Mouse (Mus musculus) limb, embryonic 14.5 days (tissue): ENCODE data around the gene Spdye4c. TPM values are rescaled to one million over a fixed set of nuclear protein-coding genes. Genes with fewer than 3 reads are reported as not detected.

Experiments used
- ATAC-seq: fragments of 200-750 bp; cut with Nextera tagmentation; 2 replicates; pipeline ENCODE4 v1.8.0; 2017; ENCODE audit warnings: low read depth, moderate number of reproducible peaks, moderate TSS enrichment; ENCODE audit not compliant: low FRiP score
- DNase-seq: peaks from one replicate; pipeline ENCODE4 v3.0.0-alpha.2; 2015; ENCODE audit warnings: low spot score
- H3K27ac ChIP-seq: fragments of 300-500 bp; sonication (generic); replicated peaks from 2 replicates; pipeline ENCODE4 v1.5.1; 2014; ENCODE audit warnings: low read depth, mild to moderate bottlenecking, low read length, moderate library complexity, mixed read lengths
- H3K27me3 ChIP-seq: fragments of 300-500 bp; sonication (generic); 2 replicates; pipeline ENCODE4 v1.6.1; 2014; ENCODE audit warnings: low read length, mixed read lengths; ENCODE audit not compliant: control insufficient read depth, insufficient read depth
- H3K36me3 ChIP-seq: fragments of 300-500 bp; sonication (generic); 2 replicates; pipeline ENCODE4 v1.6.1; 2014; ENCODE audit warnings: mild to moderate bottlenecking, low read length, moderate library complexity, mixed read lengths; ENCODE audit not compliant: control insufficient read depth, insufficient read depth
- H3K4me1 ChIP-seq: fragments of 300-500 bp; sonication (generic); 2 replicates; pipeline ENCODE4 v1.6.1; 2014; ENCODE audit warnings: antibody characterized with exemption, low read length, mixed read lengths; ENCODE audit not compliant: control insufficient read depth, insufficient read depth
- H3K4me2 ChIP-seq: fragments of 300-500 bp; sonication (generic); replicated peaks from 2 replicates; pipeline ENCODE4 v1.6.1; 2014; ENCODE audit warnings: low read depth, mild to moderate bottlenecking, low read length, moderate library complexity; ENCODE audit not compliant: severe bottlenecking
- H3K4me3 ChIP-seq: fragments of 300-500 bp; sonication (generic); replicated peaks from 2 replicates; pipeline ENCODE4 v1.5.1; 2014; ENCODE audit warnings: low read length
- H3K9ac ChIP-seq: fragments of 300-500 bp; sonication (generic); 2 replicates; pipeline ENCODE4 v1.6.1; 2014; ENCODE audit warnings: mild to moderate bottlenecking, low read depth, low read length, moderate library complexity; ENCODE audit not compliant: severe bottlenecking
- H3K9me3 ChIP-seq: fragments of 300-500 bp; sonication (generic); 2 replicates; pipeline ENCODE4 v1.6.1; 2016; ENCODE audit warnings: low read length; ENCODE audit not compliant: control insufficient read depth
- POLR2A ChIP-seq: fragments of 200-500 bp; IDR thresholded peaks from 2 replicates; pipeline ENCODE4 v1.8.0; 2012; ENCODE audit warnings: inconsistent platforms, mild to moderate bottlenecking, moderate library complexity, borderline replicate concordance; ENCODE audit not compliant: insufficient read depth, insufficient read length; ENCODE audit errors: extremely low read depth
- WGBS: fragments of 180-500 bp; shearing (Covaris S2); extraction: QIAGEN DNeasy Blood & Tissue Kit; methylation state at CpG from one replicate; pipeline ENCODE4 v1.1.7; 2014; 5-methylcytosine and 5-hydroxymethylcytosine counted together
- polyA plus RNA-seq, 2 experiments: library from polyadenylated mRNA; depleted of rRNA in 1 of 2; stranded (reverse) in 1 of 2; unstranded in 1 of 2; fragments of >200 nt; fragmentation: Nextera tagmentation in 1 of 2; extraction: Ambion mirVana in 1 of 2; gene quantifications; 2 replicates each; pipeline versions ENCODE4 v1.2.1 to v1.2.3; 2012 to 2014

The Spdye4c gene
- polyA plus RNA-seq, 2 experiments, result not detected

- Histone ChIP-seq H3K27me3 (no peaks in the 10 kb centered on the region), H3K9me3 (no peaks in the 10 kb centered on the region), H3K4me1 (peaks cover 14% of the 10 kb centered on the region), H3K9ac (no peak overlapping the region), H3K4me3 (no peak overlapping the region), H3K4me2 (no peak overlapping the region), H3K27ac (no peak overlapping the region), H3K36me3 (no peaks in the 10 kb centered on the region)
- 22% methylated on average over 4 of the region's 4 CpGs for WGBS
- no peak for TF ChIP-seq POLR2A
- DNase-seq (no peak), ATAC-seq (no peak)
Observed at GRCm38 (mm10) chr2:128568490-128568889, 22.5 kb upstream of the Spdye4c start.

DNA sequence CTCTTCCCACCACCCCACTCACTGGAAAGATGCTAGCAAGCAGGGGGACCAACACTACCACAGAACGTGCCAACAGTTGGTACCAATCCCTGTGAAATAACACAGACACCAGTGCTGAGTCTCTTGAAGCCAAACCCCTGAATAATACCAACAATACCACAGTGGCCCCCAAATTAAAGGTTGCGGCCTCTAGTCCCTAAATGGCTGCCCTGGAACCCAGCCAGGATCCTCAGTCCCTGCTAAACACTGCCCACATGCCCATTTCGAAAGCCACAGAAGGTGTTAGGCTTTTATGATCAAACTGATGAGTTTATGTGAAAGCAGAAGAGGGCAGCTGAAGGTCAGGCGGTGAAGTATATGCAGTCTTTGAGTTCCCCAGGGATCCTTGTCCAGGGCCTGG is 20.0 kb upstream of the Spdye4c start:
- Histone ChIP-seq H3K4me2 (no peak overlapping the region), H3K27ac (no peak overlapping the region), H3K4me1 (peaks cover 11% of the 10 kb centered on the region), H3K9me3 (no peaks in the 10 kb centered on the region), H3K4me3 (no peak overlapping the region), H3K36me3 (no peaks in the 10 kb centered on the region), H3K9ac (no peak overlapping the region), H3K27me3 (no peaks in the 10 kb centered on the region)
- 51% methylated on average over 4 of the region's 4 CpGs for WGBS
- DNase-seq (no peak), ATAC-seq (no peak)
- TF ChIP-seq POLR2A, result no peak

DNA sequence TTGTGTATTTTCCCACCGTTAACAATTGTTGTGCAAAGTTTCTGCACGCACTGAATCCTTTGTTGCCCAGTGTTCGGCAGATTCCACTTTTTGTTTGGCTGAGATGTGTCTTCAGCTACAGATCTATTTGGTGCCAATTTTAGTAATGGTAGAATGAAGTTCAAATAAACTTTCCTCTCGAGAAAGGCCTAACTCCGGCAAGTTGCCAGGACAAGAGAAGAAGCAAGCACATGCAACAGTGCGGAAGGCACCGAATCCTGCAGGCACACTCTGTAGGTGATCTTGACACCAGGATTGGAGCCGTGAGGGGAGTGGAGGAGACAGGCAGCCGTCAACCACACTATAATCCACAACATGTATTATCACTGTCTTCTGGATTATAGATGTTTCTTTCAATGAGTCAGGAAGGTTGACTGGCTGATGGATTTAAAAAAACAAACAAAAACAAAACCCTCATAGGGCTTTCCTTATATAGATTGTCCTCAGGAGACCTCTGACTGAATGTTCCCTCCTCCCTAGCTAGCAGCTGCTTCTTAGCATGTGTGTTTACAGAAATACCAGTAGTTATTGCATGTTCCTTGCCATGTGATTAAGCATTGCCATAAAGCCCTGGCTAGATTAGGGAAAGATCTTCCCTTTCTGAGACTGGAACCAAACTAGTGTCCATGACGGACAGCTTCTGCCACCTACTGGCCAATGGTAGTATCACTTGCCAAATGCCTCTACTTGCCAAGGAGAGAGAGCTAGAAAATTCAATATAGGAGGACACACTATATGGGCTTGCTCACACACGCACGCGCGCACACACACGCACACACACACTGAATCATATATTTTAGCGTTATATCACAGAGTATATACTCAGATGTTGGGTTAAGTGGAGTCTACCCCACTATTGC is 18.0 kb upstream of the Spdye4c start:
- Histone ChIP-seq H3K27me3 (no peaks in the 10 kb centered on the region), H3K4me1 (peaks cover 5% of the 10 kb centered on the region; the same call in 1 of the 2 replicates), H3K9me3 (no peaks in the 10 kb centered on the region), H3K36me3 (no peaks in the 10 kb centered on the region), H3K9ac (no peak overlapping the region), H3K4me3 (no peak overlapping the region), H3K27ac (no peak overlapping the region), H3K4me2 (no peak overlapping the region)
- no peak for TF ChIP-seq POLR2A
- peak; percentile 93 for DNase-seq
- WGBS, result 47% methylated on average over 16 of the region's 16 CpGs
- peak; percentile 63; the same call in 1 of the 2 replicates for ATAC-seq

GRCm38 (mm10) chr2:128582881-128583280 is 8.1 kb upstream of the Spdye4c start:
- TF ChIP-seq POLR2A, result no peak
- Histone ChIP-seq H3K27me3 (no peaks in the 10 kb centered on the region), H3K9ac (no peak overlapping the region), H3K4me2 (no peak overlapping the region), H3K27ac (no peak overlapping the region), H3K36me3 (no peaks in the 10 kb centered on the region), H3K4me1 (no peaks in the 10 kb centered on the region), H3K9me3 (no peaks in the 10 kb centered on the region), H3K4me3 (no peak overlapping the region)
- ATAC-seq (no peak), DNase-seq (no peak)
- 48% methylated on average over 5 of the region's 5 CpGs for WGBS

- DNase-seq (no peak), ATAC-seq (no peak)
- no peaks in the 10 kb centered on the region for H3K9me3 ChIP-seq
- WGBS, result 90% methylated on average over 7 of the region's 7 CpGs
- no peaks in the 10 kb centered on the region for H3K27me3 ChIP-seq
- no peak overlapping the region for H3K4me2 ChIP-seq
- H3K27ac ChIP-seq, result no peak overlapping the region
- H3K4me1 ChIP-seq, result no peaks in the 10 kb centered on the region
- no peak overlapping the region for H3K4me3 ChIP-seq
- no peak for TF ChIP-seq POLR2A
- no peaks in the 10 kb centered on the region for H3K36me3 ChIP-seq
- no peak overlapping the region for H3K9ac ChIP-seq
Observed at GRCm38 (mm10) chr2:128592301-128592700, 1.3 kb downstream of the Spdye4c start.
